Mouse (Mus musculus) kidney, adult 18-20 months (tissue): Measurements from ENCODE around the gene Adgrf5.

Source experiments
- DNase-seq: peaks from one replicate; pipeline ENCODE4 v3.0.0; 2021

The Adgrf5 gene

DNA sequence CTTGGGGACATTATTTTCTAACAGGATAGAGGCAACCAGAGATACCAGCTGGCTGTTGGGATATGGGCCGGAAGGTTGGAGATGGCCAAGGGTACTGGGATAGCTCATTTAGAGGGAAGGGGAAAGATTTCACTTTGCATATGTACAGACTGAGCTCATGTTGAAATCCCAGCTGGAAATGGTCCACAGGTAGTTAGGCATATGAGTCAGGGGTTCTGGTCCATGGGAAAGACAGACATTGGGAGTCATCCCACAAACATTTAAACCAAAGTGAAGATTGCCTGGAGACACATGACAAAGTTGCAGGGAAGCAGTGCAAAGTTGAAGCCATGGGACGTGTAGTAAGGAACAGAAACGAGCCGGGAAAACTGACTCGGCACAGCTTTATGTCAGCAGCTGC lies 26.1 kb downstream of the Adgrf5 start:
- no peak for DNase-seq

DNA sequence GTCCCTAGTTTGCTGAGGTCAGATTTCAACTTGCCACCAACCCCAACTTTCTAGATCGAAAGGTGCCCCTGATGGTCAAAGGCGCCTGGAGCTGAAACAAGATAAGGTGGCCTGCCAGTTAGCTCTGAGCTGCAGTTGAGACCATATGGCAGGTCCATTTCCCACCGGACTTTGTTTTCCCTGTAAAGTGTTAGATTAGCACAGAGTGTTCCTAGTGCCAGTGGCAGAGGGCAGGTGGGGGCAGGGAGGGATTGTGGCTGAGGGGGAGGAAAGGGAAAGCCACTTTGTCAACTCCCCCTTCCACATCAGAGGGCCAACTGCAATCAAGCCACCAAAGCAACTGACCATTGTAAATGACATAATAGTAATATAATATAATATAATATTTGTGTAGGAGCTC lies 26.9 kb downstream of the Adgrf5 start:
- no peak for DNase-seq

- no peak for DNase-seq
Observed at GRCm38 (mm10) chr17:43389256-43389655, 29.0 kb downstream of the Adgrf5 start.

- DNase-seq = no peak
Observed at GRCm38 (mm10) chr17:43392191-43392590, 31.9 kb downstream of the Adgrf5 start.

GRCm38 (mm10) chr17:43393669-43394068 lies 33.4 kb downstream of the Adgrf5 start:
- DNase-seq = no peak

GRCm38 (mm10) chr17:43395400-43396258 lies 35.4 kb downstream of the Adgrf5 start:
- DNase-seq = no peak

- DNase-seq = no peak
Observed at GRCm38 (mm10) chr17:43398612-43399011, 38.4 kb downstream of the Adgrf5 start.

DNA sequence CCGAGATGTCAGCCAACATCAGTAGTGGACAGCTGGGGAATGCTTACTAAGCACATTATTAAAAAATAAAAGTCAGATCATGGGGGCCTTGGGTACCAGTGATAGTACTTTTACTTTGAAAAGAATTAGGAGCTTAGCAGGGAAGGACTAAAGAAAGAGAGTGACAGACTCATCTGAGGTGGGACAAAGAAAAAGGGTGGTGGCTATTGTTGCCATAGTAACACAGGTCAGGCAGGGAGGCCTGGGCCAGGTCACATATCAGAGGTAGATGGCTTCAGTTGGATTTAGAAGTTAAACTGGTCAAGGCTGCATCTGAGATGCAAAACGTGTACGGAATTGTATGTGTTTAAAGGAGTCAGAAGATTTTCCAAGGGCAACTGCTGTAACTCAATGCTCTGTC lies 38.9 kb downstream of the Adgrf5 start:
- DNase-seq = no peak

DNA sequence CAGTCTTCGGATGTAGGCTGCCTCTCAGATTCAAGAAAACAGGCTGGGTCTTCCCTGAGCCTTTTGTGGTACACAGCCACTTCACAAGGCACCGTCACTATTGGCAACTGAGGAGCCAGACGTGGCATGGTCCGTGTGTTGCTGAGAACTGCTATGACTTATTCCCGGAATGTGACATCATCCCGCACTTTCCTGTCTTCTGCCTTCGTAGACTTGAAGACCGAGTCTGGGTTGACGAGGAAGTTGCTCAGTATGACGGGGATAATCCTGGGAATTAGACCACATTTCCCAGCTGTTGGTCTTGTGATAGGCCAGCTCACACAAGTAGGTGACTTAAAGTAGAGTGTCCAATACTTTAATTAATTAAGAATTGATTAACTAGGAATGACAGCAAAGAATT lies 40.2 kb downstream of the Adgrf5 start:
- DNase-seq = no peak

GRCm38 (mm10) chr17:43403851-43404250 lies 43.6 kb downstream of the Adgrf5 start:
- no peak for DNase-seq

- no peak for DNase-seq
Observed at GRCm38 (mm10) chr17:43404408-43404807, 44.2 kb downstream of the Adgrf5 start.

DNA sequence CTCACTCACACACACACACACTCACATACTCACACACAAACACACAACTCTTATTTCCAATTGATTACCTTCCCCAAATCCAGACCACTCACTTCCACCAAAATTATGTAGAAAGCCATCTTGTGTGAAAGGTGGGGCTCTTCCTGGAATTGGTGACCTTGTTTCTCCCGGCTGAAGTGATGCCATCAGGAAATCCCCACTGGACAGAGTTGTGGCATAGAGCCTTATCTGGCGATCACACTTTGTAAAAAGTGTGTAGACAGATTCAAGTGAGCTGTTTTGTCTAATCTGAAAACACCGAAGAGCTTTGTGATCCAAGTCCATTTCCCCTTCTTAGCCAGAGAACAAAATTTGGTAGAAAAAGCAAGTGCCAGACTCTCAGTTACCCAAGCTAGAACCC lies 46.1 kb downstream of the Adgrf5 start:
- no peak for DNase-seq

- peak; percentile 22 for DNase-seq
Observed at GRCm38 (mm10) chr17:43407548-43407947, 47.3 kb downstream of the Adgrf5 start.

GRCm38 (mm10) chr17:43413182-43413581 lies 52.9 kb downstream of the Adgrf5 start:
- DNase-seq = peak; percentile 39

DNA sequence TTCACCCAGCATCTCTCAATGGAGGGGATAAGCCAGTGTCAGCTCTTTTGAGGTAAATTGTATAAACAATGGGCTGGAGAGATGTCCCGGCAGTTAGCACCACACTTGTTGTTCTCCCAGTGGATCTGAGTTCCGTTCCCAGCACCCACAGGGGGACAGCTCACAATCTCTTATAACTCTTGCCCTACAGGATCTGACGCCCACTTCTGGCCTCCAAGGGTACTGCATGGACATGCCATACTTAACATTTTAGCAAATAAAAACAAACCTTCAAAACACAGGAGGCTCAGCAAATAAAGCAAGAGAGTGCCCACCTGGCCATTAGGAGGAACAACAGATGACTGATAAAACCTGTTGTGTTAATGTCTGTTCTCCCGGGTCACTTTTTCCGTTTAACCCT lies 59.0 kb downstream of the Adgrf5 start:
- no peak for DNase-seq

- no peak for DNase-seq
Observed at GRCm38 (mm10) chr17:43420381-43420780, 60.1 kb downstream of the Adgrf5 start.

GRCm38 (mm10) chr17:43423953-43424352 lies 63.7 kb downstream of the Adgrf5 start:
- DNase-seq = no peak

GRCm38 (mm10) chr17:43431692-43432091 lies 71.4 kb downstream of the Adgrf5 start:
- no peak for DNase-seq

- no peak for DNase-seq
Observed at GRCm38 (mm10) chr17:43434485-43434884, 74.2 kb downstream of the Adgrf5 start.

GRCm38 (mm10) chr17:43451216-43451615 lies 91.0 kb downstream of the Adgrf5 start:
- DNase-seq = no peak

DNA sequence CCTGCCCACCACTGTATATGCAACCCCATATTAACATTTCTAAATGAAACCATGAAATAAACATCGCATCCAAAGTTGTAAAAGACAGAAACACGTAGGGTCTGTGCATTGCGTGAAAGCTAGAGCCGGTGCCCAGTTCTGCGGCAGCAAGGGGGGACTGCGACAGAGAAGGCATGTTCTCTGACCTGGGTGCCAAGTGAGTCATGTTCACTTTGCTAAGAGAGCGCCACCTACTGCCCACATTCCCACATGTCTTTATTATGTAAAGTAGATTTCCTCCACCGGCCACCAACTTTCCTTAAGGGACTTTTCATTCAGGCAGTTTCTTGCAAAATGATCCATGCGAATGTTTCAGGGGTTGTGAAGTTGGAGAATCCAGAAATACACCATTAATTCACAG lies 98.3 kb downstream of the Adgrf5 start:
- DNase-seq = peak; percentile 82

DNA sequence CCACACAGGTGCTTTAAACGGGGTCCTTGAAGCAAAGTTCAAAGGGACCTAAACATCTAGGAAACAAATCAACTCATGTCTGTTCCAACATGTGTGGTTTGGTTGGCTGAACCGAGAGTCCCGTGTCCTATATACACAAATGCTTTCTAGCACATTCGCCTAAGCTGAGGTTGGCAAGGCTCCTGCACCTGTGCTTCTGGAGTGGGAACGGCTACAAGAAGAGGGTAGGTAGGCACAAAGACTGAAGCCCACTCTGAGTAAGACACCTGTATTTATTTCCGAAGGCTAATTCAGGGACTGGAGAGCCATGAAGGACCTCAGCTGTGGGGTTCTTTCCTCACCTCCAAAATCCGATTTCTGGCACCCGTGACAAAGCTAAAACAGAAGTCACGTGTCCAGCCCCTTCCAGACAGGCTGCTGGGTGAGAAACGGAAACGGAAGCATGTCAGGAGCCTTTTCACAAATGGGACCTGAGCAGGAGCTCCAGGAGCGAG lies 99.5 kb downstream of the Adgrf5 start:
- no peak for DNase-seq

GRCm38 (mm10) chr17:43460245-43461181 lies 100.3 kb downstream of the Adgrf5 start:
- DNase-seq = peak; percentile 74

DNA sequence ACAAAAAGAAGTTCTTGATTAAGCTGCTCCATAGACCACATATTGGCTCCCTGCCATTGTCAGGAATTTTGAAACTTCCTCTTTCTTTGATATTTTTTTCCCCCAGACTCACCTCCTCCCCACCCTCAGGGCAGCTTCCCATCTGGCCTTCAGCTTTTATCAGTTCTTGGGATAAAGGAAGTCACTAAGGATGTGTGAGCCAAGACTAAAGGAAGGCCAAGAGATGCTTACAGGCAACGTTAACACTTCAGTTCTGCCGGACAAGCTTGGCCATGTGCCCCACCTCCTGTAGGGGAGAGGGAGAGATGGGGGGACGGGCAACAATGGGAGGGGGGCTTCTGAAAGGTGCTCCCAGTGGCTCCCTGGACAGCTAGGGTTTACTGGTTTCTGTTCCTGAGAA lies 109.8 kb downstream of the Adgrf5 start:
- no peak for DNase-seq
